Mouse (Mus musculus): ENCODE results near the gene B4galnt1. TPM values are rescaled to one million over a fixed set of nuclear protein-coding genes. Genes with fewer than 3 reads are reported as not detected.

Gene B4galnt1
- total and polyA plus RNA-seq, 3 experiments = 0.98 to 17.5 (median 2.3) TPM

GRCm38 (mm10) chr10:127208921-127209320 lies 43.9 kb downstream of the B4galnt1 start:
- Histone ChIP-seq H3K4me2 (ENCODE audit: insufficient read depth, low read depth, poor library complexity, severe bottlenecking) (no peak overlapping the region), H3K4me1 (ENCODE audit: control insufficient read depth in 1 of 2, insufficient read depth in 2 of 2) (peaks cover 7 to 16% of the 10 kb centered on the region in 2 experiments), H3K9me3 (replicated peaks; ENCODE audit: low read length) (no peaks in the 10 kb centered on the region), H3K4me3 (replicated peaks in 1 of 3; ENCODE audit: low read depth in 2 of 3, low read length in 2 of 3, poor library complexity in 1 of 3) (no peak overlapping the region), H3K27me3 (replicated peaks) (no peaks in the 10 kb centered on the region), H3K36me3 (replicated peaks in 1 of 2; ENCODE audit: control insufficient read depth in 1 of 2, insufficient read depth in 1 of 2, low read length in 1 of 2) (peaks cover 43 to 55% of the 10 kb centered on the region in 2 experiments), H3K79me2 (replicated peaks; ENCODE audit: control insufficient read depth, extremely low read depth, insufficient read depth, poor library complexity, severe bottlenecking) (peaks cover 8% of the 10 kb centered on the region; the same call in 1 of the 2 replicates), H3K27ac (ENCODE audit: insufficient read depth, low read depth) (no peak overlapping the region), H3K9ac (ENCODE audit: insufficient read depth, low read depth) (no peak overlapping the region)
- in situ Hi-C loops (cut with MboI; ENCODE audit: low pct_ligation_motif_present, low pct_unique_long_range_greater_than_20kb, low sequenced_read_pairs) (no loop called here), dilution Hi-C loops (cut with MboI; ENCODE audit: extremely low pct_ligation_motif_present, extremely low pct_unique_long_range_greater_than_20kb, low sequenced_read_pairs) (no loop called here)
- no peak for DNase-seq (ENCODE audit: extremely low read depth)
- TF ChIP-seq GABPA (IDR thresholded peaks at IDR 0.05; ENCODE audit: insufficient replicate concordance, low read depth, low read length) (no peak), EP300 (IDR thresholded peaks at IDR 0.05; ENCODE audit: low read length) (no peak), USF2 (conservative IDR thresholded peaks at IDR 0.05; ENCODE audit: low read depth, low read length) (no peak), NELFE (IDR thresholded peaks at IDR 0.05; ENCODE audit: low read depth, low read length) (no peak), ZMIZ1 (IDR thresholded peaks at IDR 0.05; ENCODE audit: low read depth, low read length) (no peak), NRF1 (IDR thresholded peaks at IDR 0.05; ENCODE audit: low read depth, low read length) (no peak), KAT2A (IDR thresholded peaks at IDR 0.05; ENCODE audit: insufficient replicate concordance, low read length) (no peak), ZC3H11A (IDR thresholded peaks at IDR 0.05; ENCODE audit: low read depth, low read length) (no peak), MXI1 (IDR thresholded peaks at IDR 0.05; ENCODE audit: low read depth, low read length) (no peak), JUND (conservative IDR thresholded peaks at IDR 0.05; ENCODE audit: low read depth, low read length) (no peak), HCFC1 (IDR thresholded peaks at IDR 0.05; ENCODE audit: low read depth, low read length) (no peak), TCF12 (IDR thresholded peaks at IDR 0.05; ENCODE audit: low read depth, low read length) (no peak), RCOR1 (conservative IDR thresholded peaks at IDR 0.05; ENCODE audit: low read depth, low read length) (no peak), E2F4 (IDR thresholded peaks at IDR 0.05; ENCODE audit: insufficient replicate concordance, low read depth, low read length) (no peak)

- no peaks in the 10 kb centered on the region for H3K9me3 ChIP-seq (replicated peaks; ENCODE audit: low read length)
- H3K36me3 ChIP-seq (replicated peaks in 1 of 2; ENCODE audit: control insufficient read depth in 1 of 2, insufficient read depth in 1 of 2, low read length in 1 of 2) = peaks cover 34 to 46% of the 10 kb centered on the region in 2 experiments
- no peak overlapping the region for H3K9ac ChIP-seq (ENCODE audit: insufficient read depth, low read depth)
- peak overlapping the region in 2 of 3 experiments; percentile 64 to 90 for H3K4me3 ChIP-seq (replicated peaks in 1 of 3; ENCODE audit: low read depth in 2 of 3, low read length in 2 of 3, poor library complexity in 1 of 3)
- peak overlapping the region; percentile 57 for H3K4me2 ChIP-seq (ENCODE audit: insufficient read depth, low read depth, poor library complexity, severe bottlenecking)
- no peak overlapping the region for H3K27ac ChIP-seq (ENCODE audit: insufficient read depth, low read depth)
- in situ Hi-C loops (cut with MboI; ENCODE audit: low pct_ligation_motif_present, low pct_unique_long_range_greater_than_20kb, low sequenced_read_pairs) (no loop called here), dilution Hi-C loops (cut with MboI; ENCODE audit: extremely low pct_ligation_motif_present, extremely low pct_unique_long_range_greater_than_20kb, low sequenced_read_pairs) (no loop called here)
- DNase-seq (ENCODE audit: extremely low read depth) = no peak
- no peak for TF ChIP-seq TBP (conservative IDR thresholded peaks at IDR 0.05; ENCODE audit: low read depth, low read length)
- TF ChIP-seq E2F4 (IDR thresholded peaks at IDR 0.05; ENCODE audit: insufficient replicate concordance, low read depth, low read length) = no peak
- H3K4me1 ChIP-seq (ENCODE audit: control insufficient read depth in 1 of 2, insufficient read depth in 2 of 2) = peaks cover 7 to 16% of the 10 kb centered on the region in 2 experiments
- no peaks in the 10 kb centered on the region for H3K27me3 ChIP-seq (replicated peaks)
- peaks cover 8% of the 10 kb centered on the region; the same call in 1 of the 2 replicates for H3K79me2 ChIP-seq (replicated peaks; ENCODE audit: control insufficient read depth, extremely low read depth, insufficient read depth, poor library complexity, severe bottlenecking)
These were observed 45.0 kb downstream of the B4galnt1 start for GRCm38 (mm10) chr10:127209928-127210570.

Data from CH12.LX (cell line).